20 mouse cellular contexts compared by ENCODE assay signal in genomic region chr1:181370370-181370769, GRCm38 (mm10). TPM values are rescaled to one million over a fixed set of nuclear protein-coding genes. Genes with fewer than 3 reads are reported as not detected.
DNase-seq lines count a peak whose midpoint lies in the region; ATAC-seq lines count a peak whose summit lies in the region.
"Had no signal": no experiment of that assay in that cellular context is flagged by ENCODE, and none has a peak within 500 bp of the region (broad histone marks: within the 10 kb centered on the region; RNA-seq: fewer than 3 reads in every experiment).

No protein-coding gene starts in this region.

- H3K9ac ChIP-seq in heart, embryonic 15.5 days, result no peak overlapping the region
- no peak overlapping the region for H3K9ac ChIP-seq in heart, embryonic 11.5 days (ENCODE audit: low read depth, low read length)
- no peak overlapping the region for H3K9ac ChIP-seq in forebrain, embryonic 16.5 days (replicated peaks; ENCODE audit: low read depth, low read length)
- no peak overlapping the region for H3K9ac ChIP-seq in midbrain, embryonic 11.5 days (ENCODE audit: low read length)
- H3K9ac ChIP-seq: liver, postnatal 0 days; neural tube, embryonic 12.5 days had no signal

- H3K27ac ChIP-seq in heart, embryonic 15.5 days, result no peak overlapping the region
- no peak overlapping the region for H3K27ac ChIP-seq in heart, embryonic 11.5 days (ENCODE audit: low read depth, low read length)
- peak overlapping the region; percentile 72 for H3K27ac ChIP-seq in forebrain, embryonic 16.5 days (ENCODE audit: low read length)
- no peak overlapping the region for H3K27ac ChIP-seq in midbrain, embryonic 11.5 days (ENCODE audit: low read depth, low read length)
- H3K27ac ChIP-seq: kidney, postnatal 0 days; neural tube, embryonic 12.5 days had no signal

- no peaks in the 10 kb centered on the region for H3K4me1 ChIP-seq in heart, embryonic 15.5 days (replicated peaks)
- H3K4me1 ChIP-seq in heart, embryonic 11.5 days (ENCODE audit: control insufficient read depth, insufficient read depth, low read length), result no peaks in the 10 kb centered on the region
- H3K4me1 ChIP-seq in forebrain, embryonic 16.5 days (replicated peaks; ENCODE audit: control insufficient read depth, insufficient read depth, low read length), result peaks cover 34% of the 10 kb centered on the region
- H3K4me1 ChIP-seq in midbrain, embryonic 11.5 days (ENCODE audit: control insufficient read depth, insufficient read depth, low read length), result no peaks in the 10 kb centered on the region
- H3K4me1 ChIP-seq: neural tube, embryonic 12.5 days had no signal

- H3K9me3 ChIP-seq in heart, embryonic 15.5 days (replicated peaks), result no peaks in the 10 kb centered on the region
- H3K9me3 ChIP-seq in heart, embryonic 11.5 days (replicated peaks; ENCODE audit: control insufficient read depth, low read length), result no peaks in the 10 kb centered on the region
- H3K9me3 ChIP-seq in forebrain, embryonic 16.5 days (ENCODE audit: control insufficient read depth, low read length), result no peaks in the 10 kb centered on the region
- H3K9me3 ChIP-seq in midbrain, embryonic 11.5 days (ENCODE audit: control insufficient read depth, low read length), result no peaks in the 10 kb centered on the region
- H3K9me3 ChIP-seq: neural tube, embryonic 12.5 days had no signal

- H3K27me3 ChIP-seq in heart, embryonic 15.5 days, result no peaks in the 10 kb centered on the region
- 0 out of 2 replicates have a peak, but pooled peaks cover 2% of the 10 kb centered on the region for H3K27me3 ChIP-seq in heart, embryonic 11.5 days (ENCODE audit: control insufficient read depth, insufficient read depth, low read length)
- no peaks in the 10 kb centered on the region for H3K27me3 ChIP-seq in forebrain, embryonic 16.5 days (replicated peaks; ENCODE audit: control insufficient read depth, insufficient read depth, low read length)
- H3K27me3 ChIP-seq in midbrain, embryonic 11.5 days (ENCODE audit: control insufficient read depth, insufficient read depth, low read length), result no peaks in the 10 kb centered on the region
- H3K27me3 ChIP-seq: neural tube, embryonic 12.5 days had no signal

- DNase-seq in left cerebral cortex, postnatal 36 days (ENCODE audit: low spot score in 2 of 2), result peak; percentile 50
- no peak for DNase-seq in left cerebral cortex, postnatal 4 days
- DNase-seq in brain, adult 2 months (ENCODE audit: low read depth, low spot score), result peak; percentile 77
- DNase-seq in gastrocnemius, postnatal 36 days, result no peak
- DNase-seq in midbrain, embryonic 11.5 days (ENCODE audit: low spot score, missing footprints), result no peak
- DNase-seq: adrenal gland, adult 2 months; cerebellum, adult 8-10 months; heart, adult 18-20 months; liver, postnatal 0 days; thymus, postnatal 4 days had no signal

- intact Hi-C loops in left cerebral cortex, postnatal 36 days (cut with DNase I), result no loop called here
- intact Hi-C loops in left cerebral cortex, postnatal 4 days (cut with DNase I), result no loop called here
- intact Hi-C loops in gastrocnemius, postnatal 36 days (cut with DNase I), result no loop called here

- no peak overlapping the region for H3K4me3 ChIP-seq in heart, embryonic 15.5 days
- H3K4me3 ChIP-seq in heart, embryonic 11.5 days (ENCODE audit: low read depth, low read length), result no peak overlapping the region
- H3K4me3 ChIP-seq in forebrain, embryonic 16.5 days (replicated peaks; ENCODE audit: low read length), result no peak overlapping the region
- no peak overlapping the region for H3K4me3 ChIP-seq in midbrain, embryonic 11.5 days (ENCODE audit: low read depth, low read length)
- H3K4me3 ChIP-seq: neural tube, embryonic 12.5 days had no signal

- H3K36me3 ChIP-seq in heart, embryonic 15.5 days, result no peaks in the 10 kb centered on the region
- no peaks in the 10 kb centered on the region for H3K36me3 ChIP-seq in heart, embryonic 11.5 days (ENCODE audit: control insufficient read depth, insufficient read depth, low read length)
- no peaks in the 10 kb centered on the region for H3K36me3 ChIP-seq in forebrain, embryonic 16.5 days (ENCODE audit: control insufficient read depth, insufficient read depth)
- H3K36me3 ChIP-seq in midbrain, embryonic 11.5 days (ENCODE audit: control insufficient read depth, insufficient read depth, low read length), result no peaks in the 10 kb centered on the region
- H3K36me3 ChIP-seq: neural tube, embryonic 12.5 days had no signal

- ATAC-seq in heart, embryonic 15.5 days (replicated peaks; ENCODE audit: insufficient number of reproducible peaks, insufficient read depth, low FRiP score, low read depth), result peak; percentile 29; the same call in 1 of the 2 replicates
- ATAC-seq in heart, embryonic 11.5 days (replicated peaks; ENCODE audit: insufficient number of reproducible peaks, low FRiP score, low TSS enrichment), result no peak
- peak; percentile 51 for ATAC-seq in forebrain, embryonic 16.5 days
- no peak for ATAC-seq in midbrain, embryonic 11.5 days (ENCODE audit: low FRiP score)
- ATAC-seq: CD4-positive, CD25-positive, alpha-beta regulatory T cell, adult 4 months; inflammation-experienced regulatory T-cells, adult 6 months; liver, postnatal 0 days had no signal

- WGBS in heart, embryonic 15.5 days, result 44% methylated on average over 3 of the region's 3 CpGs
- 63% methylated on average over 3 of the region's 3 CpGs for WGBS in heart, embryonic 11.5 days (ENCODE audit: insufficient replicate concordance)
- 37% methylated on average over 3 of the region's 3 CpGs for WGBS in forebrain, embryonic 16.5 days
- 63% methylated on average over 3 of the region's 3 CpGs for WGBS in midbrain, embryonic 11.5 days

- H3K4me2 ChIP-seq in heart, embryonic 15.5 days, result no peak overlapping the region
- H3K4me2 ChIP-seq in heart, embryonic 11.5 days, result no peak overlapping the region
- H3K4me2 ChIP-seq in forebrain, embryonic 16.5 days (ENCODE audit: low read length), result no peak overlapping the region
- no peak overlapping the region for H3K4me2 ChIP-seq in midbrain, embryonic 11.5 days
- H3K4me2 ChIP-seq: neural tube, embryonic 12.5 days had no signal

RNA-seq across cellular contexts. Expression of gene Cnih3, which starts 17.9 kb away (rescaled TPM):
- 0.11 TPM in 2 replicates for polyA plus RNA-seq in heart, embryonic 15.5 days (2015; fragmentation: Nextera tagmentation; extraction: Ambion mirVana)
- polyA plus RNA-seq in heart, embryonic 11.5 days (2014; fragmentation: Nextera tagmentation; extraction: Ambion mirVana), result 0.13 and 0.29 TPM in 2 replicates
- 10 to 100 TPM; 78.5 to 81.5 TPM for total RNA-seq in left cerebral cortex, postnatal 36 days (2021)
- 10 to 100 TPM; 51.7 to 55.9 TPM for total RNA-seq in left cerebral cortex, postnatal 4 days (2021)
- polyA plus RNA-seq in forebrain, embryonic 16.5 days (2015; fragmentation: Nextera tagmentation; extraction: Ambion mirVana), result 43.4 and 46.8 TPM in 2 replicates
- not detected for total RNA-seq in gastrocnemius, postnatal 36 days (2021)
- polyA plus RNA-seq in midbrain, embryonic 11.5 days (2014; fragmentation: Nextera tagmentation; extraction: Ambion mirVana), result 1.2 and 1.3 TPM in 2 replicates
- total RNA-seq: adrenal gland, adult 2 months; gastrocnemius, adult 18-20 months; heart, adult 18-20 months; megakaryocyte, adult 5-6 weeks; MEL had no signal
- polyA plus RNA-seq: adrenal gland, adult 2 months; CD4-positive, CD25-positive, alpha-beta regulatory T cell, adult 4 months; inflammation-experienced regulatory T-cells, adult 6 months; liver, postnatal 0 days had no signal

Comparison
In these comparisons a context has a peak if more than half of its experiments do, and no peak if none do; other contexts are left out.
1. ATAC-seq: peak in heart, embryonic 15.5 days (single experiment) and forebrain, embryonic 16.5 days (single experiment); none in heart, embryonic 11.5 days (single experiment) and midbrain, embryonic 11.5 days (single experiment).
2. DNase-seq: peak in left cerebral cortex, postnatal 36 days (2 of 2) and brain, adult 2 months (single experiment); none in left cerebral cortex, postnatal 4 days (single experiment), gastrocnemius, postnatal 36 days (0 of 2) and midbrain, embryonic 11.5 days (single experiment).
3. RNA of gene Cnih3, which starts 17.9 kb away (polyA plus RNA-seq): 43.4 to 46.8 TPM in forebrain, embryonic 16.5 days; 1.2 to 1.3 TPM in midbrain, embryonic 11.5 days, 0.13 to 0.29 TPM in heart, embryonic 11.5 days and 0.11 TPM in heart, embryonic 15.5 days; every median in the first group is over 10 times any median in the second.